Mouse (Mus musculus): ENCODE measurements around the gene Med16.

Gene Med16

DNA sequence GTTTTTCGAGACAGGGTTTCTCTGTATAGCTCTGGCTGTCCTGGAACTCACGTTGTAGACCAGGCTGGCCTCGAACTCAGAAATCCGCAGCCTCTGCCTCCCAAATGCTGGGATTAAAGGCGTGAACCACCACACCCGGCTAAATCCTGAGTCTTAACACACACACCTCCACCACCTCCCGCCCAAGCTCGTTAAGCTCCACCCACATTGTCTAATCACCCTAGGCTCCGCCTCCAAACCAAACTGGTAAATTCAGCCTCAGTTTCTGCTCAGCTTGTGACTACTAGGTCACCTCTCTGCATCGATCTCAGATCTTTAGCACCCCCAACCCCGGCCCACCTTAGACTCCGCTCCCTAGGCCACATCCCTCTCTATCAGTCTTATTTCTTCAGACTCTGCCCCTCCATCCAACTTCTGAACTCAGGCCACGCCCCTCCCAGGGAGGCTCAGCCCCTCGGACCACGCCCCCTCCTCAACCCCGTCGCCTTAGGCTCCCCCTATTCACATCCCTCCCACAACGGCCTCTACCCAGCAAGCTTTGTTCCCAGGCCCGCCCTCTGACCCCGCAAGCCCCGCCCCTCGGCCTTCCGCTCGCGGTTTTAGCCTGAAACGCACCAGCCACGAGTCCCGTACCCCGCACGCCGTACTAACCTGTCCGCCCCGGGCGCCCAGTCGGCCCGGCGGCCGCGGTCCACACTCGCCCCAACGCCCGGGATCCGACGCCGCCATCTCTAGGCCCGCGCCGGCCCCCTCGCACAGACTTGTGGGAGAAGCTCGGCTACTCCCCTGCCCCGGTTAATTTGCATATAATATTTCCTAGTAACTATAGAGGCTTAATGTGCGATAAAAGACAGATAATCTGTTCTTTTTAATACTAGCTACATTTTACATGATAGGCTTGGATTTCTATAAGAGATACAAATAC, at the start of gene Med16:
Gene Med16 (minus strand): TSS at position 757 of the 925 bp plus-strand sequence.
- peak; percentile 98 for DNase-seq (ENCODE audit: low read depth, low spot score)

DNA sequence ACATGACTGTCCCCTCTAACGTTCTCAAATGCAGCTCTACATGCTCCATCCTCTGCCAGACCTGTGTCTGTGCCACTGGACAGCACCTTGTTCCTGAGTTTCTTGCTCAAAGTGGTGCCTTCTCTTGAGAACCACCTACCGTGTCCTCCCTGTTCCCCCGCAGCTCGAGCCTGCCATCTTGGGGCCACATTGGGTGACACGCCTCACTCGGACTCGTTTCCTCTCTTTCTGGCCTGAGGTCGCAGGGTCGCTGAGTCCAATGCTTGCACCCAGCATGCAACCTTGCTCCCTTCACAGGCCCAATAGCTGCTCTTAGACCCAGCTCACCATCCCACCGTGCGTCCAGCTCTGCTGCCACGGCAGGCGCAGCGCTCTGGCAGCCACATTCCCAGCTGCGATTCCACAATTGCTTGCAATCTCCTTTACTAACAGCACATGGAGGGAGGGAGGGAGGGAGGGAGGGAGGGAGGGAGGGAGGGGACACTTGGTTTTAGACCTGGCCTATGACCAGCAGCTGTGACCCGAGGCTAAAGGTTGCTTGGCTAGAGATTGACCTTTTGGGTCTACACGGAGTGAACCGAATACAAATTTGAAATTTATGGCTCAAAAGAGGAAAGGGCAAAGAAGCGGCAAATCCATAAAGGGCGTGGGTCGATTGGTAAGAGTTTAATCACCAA, 49.6 kb upstream of the Med16 start:
- DNase-seq (ENCODE audit: low read depth, low spot score), result peak; percentile 91

DNA sequence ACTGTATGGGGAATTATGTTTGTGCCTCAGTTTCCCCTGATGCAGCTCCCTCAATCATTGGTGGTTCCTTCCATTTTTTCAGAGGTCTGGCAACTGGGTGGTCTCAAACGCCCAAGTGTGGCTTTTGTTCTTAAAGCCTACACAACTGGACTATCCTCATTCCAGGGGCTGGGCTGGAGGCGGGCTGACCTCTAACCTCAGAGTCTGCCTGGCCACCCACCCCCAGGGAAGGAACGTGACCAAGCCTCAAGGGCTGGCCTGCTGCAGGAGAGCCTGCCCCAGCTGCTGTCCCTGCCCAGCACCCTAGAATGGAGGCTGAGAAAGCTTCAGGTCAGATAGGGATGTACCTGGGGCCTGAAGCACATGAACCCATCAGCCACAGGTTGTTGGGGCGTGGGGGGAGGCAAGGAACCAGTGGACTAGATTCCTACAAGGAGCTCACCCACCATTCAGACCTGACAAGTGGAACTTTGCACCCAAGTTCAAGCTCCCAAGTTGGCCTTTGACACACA, 48.0 kb upstream of the Med16 start:
- DNase-seq (ENCODE audit: low read depth, low spot score), result no peak

DNA sequence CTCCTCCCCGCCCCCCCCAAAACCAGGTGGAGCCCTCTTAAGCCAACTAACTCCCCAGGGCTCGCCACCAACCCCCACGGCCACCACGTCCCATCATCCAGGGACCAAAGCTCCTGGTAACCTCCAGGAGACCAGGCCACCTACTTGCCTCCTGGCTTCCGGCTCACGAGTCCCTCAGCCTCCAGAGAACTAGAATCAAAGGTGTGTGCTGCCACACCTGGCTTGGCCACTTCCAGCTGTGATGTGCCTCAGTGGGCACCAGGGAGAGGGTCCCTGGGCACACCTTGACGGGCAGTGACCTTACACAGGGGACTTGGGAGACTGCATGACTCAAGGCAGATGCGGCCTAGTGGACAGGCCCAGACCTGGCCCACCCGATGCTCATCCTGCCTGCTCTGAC, 47.0 kb upstream of the Med16 start:
- DNase-seq (ENCODE audit: low read depth, low spot score), result no peak

DNA sequence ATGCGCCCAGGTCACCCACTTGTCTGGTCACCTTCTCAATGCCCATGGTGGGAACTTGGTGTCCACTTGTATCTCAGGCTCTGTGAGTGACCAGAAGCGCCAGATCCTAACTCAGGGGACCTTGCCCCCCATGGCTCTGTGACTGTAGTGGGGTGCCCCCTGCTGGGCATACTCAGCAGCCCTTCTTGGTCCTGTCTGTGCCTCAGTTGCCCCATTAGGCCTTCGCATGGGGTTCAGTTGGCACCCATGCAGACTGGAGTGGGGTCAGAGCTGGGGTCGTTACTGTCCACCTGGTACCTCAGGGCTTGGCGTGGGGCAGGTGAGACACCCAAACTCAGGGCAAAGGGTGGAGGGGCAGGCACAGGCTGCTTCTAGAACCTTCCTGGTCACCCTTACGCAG, 45.2 kb upstream of the Med16 start:
- no peak for DNase-seq (ENCODE audit: low read depth, low spot score)

DNA sequence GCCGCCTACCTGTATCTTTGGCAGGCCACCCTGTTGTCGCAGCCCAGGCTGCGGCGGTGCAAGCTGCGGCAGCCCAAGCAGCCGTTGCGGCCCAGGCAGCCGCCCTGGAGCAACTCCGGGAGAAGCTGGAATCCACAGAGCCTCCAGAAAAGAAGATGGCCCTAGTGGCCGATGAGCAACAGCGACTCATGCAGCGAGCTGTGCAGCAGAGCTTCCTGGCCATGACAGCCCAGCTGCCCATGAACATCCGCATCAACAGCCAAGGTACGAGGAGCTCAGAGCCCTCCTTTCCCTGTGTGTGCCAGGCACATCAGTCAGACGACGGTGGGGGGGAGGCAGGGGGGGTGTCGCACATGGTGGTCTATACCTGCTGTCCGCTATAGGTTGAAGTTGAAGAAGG, 41.9 kb upstream of the Med16 start:
- DNase-seq (ENCODE audit: low read depth, low spot score), result no peak

DNA sequence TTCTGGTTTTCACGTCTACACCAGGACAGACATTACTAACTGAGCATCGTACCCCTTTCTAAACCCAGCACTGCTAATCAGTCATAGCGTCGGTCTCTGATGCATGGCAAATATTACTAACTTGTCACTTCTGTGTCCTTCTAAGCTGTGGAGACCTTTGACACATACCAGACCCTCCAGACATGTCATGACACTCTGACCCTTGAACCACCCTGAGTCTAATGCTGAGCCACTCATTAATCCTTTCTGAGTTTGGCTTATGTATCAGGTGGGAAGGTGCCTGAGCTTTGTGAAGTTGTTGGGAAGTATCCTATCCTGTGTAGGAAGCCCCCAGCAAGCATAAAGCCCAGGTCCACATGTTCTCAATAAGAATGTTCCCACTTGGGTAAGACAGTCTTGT, 41.1 kb upstream of the Med16 start:
- DNase-seq (ENCODE audit: low read depth, low spot score), result no peak

DNA sequence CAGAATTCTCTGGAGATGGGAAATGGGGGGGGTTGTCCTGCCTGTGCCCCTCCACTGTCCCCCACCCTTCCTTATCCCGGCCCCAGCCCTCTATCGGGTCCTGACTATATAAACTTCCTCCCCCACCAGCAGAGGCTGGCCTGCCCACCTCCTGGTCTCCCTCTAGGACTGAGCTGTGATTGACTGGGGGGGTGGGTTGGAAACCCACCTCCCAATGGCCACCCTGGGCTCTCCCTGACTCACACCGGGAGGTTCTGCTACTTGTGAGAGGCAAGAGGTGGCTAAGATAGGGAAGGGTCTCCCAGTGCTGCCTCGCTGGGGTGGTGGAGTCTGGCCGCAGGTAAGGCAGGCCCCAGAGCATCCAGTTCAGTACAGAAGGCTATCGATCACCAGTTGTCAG, 38.8 kb upstream of the Med16 start:
- no peak for DNase-seq (ENCODE audit: low read depth, low spot score)

DNA sequence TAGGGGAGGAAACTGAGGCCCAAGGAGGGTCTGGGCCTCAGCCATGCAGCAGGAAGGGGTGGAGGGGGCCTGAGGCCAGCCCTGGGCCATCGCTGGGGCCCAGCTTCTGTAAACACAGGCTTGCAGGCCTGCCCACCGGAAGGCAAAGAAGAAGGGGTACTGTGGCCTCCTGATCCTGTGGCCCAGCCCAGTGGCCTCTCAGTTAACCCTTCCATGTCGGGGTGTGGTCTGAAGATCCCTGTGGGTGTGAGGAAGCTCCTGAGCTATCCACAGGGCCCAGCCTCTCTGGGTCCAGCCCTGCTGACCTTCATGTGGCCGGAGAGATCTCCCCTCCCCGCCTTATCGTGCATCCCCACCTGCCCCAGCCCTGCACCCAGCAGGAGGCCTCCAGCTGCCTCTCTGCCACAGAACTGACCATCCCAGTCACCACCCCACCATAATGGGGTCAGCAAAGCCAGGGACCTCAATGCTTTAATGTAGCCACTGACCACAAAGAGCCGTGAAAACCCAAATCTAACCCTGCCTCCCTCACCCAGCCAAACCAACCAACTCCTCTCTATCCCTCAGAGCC, 38.1 kb upstream of the Med16 start:
- no peak for DNase-seq (ENCODE audit: low read depth, low spot score)

DNA sequence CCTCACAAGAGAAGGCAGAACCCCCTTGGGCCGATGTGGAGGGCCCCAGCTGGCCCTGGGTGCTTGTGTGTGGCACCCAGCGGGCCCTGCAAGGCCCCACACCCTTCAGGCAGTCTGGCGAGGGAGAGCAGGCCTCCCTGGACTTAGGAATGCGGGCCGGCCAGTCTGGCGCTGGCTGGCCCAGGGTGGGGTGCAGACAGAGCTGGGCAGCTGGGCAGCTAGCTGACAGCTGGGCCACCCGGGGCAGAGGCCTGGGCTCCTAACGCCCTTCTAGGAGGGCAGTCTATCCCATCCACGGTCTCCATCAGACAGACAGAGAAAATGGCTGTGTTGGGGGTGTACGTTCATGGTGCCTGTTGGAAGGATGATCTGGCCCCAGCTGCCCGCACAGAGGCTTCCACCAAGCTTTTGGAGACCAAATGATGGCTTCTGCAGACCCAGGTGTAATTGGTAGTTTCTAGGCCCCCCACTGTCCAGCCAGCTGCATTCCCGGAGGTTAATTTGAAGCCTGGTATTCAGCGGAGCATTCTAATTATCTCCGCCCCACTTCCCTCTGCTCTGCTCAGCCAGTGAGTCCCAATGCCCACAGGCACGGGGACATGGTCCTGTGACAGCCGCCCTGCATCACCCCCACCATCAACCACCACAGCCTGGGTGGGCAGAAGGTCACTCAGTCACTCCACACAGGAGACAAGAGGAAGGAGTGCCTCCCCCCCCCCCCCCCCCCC, 36.9 kb upstream of the Med16 start:
- no peak for DNase-seq (ENCODE audit: low read depth, low spot score)

DNA sequence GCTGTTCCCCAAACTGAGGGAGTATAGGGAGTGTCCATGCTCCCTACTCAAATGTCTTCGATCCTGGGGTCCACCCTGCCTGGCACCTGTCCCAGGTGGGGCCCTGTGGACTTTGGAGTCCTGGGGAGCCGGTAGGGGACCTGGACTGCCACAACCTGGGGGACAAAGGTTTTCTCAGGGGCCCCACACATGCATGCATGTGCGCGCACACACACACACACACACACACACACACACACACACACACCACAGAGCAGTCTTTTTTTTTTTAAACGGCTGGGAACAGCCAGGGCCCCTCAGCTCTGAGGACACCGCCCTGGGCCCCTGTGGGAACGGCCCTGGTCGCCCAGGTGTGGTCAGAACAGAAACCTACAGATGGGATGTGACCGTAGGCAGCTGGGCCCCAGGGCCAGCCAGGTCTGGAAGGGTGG, 34.8 kb upstream of the Med16 start:
- no peak for DNase-seq (ENCODE audit: low read depth, low spot score)

DNA sequence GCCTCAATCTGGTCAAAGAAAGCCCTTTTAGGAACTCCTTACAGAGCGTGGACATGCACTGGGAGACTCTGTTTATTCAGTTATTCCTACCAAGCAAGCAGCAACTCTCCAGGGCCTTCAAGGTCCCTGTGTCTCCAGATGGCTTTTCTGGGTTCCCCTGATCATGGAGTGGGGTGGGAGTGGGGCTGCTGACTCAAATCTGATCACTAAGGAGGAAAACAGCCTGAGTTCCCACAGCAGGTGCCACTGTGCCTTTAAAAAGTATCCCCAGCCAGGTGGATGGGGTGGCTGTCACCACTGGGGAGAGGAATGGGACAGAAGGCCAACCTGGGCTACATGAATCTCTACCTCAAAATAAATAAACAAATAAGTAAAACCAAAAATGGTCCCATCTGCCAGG, 34.3 kb upstream of the Med16 start:
- DNase-seq (ENCODE audit: low read depth, low spot score), result no peak

DNA sequence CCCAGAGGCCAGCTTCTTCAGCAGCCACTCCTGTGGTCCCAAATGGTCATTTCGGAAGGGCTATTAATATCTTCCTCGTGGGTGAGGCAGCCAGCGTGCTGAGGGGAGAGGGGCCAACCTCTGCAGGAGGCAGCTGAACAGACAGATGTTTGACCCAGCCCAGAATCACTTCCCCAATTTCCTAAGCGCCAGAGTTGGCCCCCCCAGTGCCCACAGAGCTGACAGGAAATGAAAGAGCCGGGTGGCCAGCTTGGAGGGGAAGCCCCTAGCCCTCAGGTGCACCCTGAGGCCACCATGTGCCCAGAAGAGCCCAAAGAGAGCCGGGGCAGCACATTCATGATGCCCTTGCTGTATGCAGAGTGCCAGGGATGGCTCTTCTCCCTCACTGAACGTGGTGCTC, 32.0 kb upstream of the Med16 start:
- no peak for DNase-seq (ENCODE audit: low read depth, low spot score)

DNA sequence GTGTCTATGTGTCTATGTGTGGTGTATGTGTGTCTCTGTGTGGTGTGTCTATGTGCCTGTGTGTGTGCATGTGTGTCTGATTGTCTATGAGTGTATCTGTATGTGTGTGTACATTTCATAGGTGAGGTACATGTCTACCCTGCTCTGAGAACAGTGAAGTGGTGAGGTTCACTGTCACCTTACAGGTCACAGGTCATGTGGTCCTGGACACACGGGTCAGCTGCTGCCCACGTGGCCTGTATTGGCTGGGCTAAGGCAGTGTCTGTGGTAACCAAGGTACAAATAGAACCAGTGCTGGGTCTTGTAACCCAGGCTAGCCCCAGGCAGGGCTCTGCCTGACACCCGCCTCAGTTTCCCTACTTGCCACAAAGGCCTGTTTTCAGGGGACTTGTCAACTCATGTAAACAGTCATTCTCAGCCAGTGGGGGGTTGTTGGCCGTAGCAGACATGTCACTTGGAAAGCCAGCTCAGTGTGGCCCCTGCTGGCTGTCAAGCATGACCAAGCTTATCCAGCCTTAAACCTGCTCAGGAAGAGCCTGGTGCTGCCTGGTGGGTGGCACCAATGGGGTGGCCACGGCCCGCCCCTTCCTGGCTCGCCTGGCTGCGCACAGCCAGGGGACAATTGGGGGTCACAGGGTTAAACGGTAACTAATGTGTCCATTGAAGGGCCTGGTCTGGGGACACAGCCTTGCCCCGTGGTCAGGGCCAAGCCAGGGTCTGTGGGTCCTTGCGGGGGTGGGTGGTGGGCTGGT, 29.2 kb upstream of the Med16 start:
- no peak for DNase-seq (ENCODE audit: low read depth, low spot score)

DNA sequence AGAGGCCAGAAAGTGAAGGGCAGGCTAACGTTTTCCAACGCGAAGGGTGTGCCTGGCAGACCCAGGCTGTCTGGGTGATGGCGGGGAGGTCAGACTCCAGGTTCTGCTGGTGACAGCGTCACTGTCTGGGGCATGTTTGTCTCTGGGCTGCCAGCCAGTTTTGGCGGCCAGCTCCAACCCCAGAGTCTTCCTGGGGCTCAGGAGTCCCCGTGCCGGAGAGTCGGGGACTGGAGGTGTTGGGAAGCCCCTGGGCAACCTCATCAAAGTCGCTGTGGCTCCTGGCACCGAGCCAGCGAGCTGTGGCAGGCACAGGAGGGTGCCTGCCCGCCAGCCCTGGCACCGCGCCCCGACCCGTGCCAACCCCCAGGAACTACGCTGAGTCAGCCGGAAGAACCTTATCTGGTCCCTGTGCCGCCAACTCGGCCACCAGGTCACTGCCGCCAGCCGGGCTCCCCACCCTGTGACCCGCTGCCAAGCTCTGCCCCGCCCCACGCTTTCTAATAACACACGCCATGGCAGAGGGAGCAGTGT, 28.3 kb upstream of the Med16 start:
- DNase-seq (ENCODE audit: low read depth, low spot score), result no peak

DNA sequence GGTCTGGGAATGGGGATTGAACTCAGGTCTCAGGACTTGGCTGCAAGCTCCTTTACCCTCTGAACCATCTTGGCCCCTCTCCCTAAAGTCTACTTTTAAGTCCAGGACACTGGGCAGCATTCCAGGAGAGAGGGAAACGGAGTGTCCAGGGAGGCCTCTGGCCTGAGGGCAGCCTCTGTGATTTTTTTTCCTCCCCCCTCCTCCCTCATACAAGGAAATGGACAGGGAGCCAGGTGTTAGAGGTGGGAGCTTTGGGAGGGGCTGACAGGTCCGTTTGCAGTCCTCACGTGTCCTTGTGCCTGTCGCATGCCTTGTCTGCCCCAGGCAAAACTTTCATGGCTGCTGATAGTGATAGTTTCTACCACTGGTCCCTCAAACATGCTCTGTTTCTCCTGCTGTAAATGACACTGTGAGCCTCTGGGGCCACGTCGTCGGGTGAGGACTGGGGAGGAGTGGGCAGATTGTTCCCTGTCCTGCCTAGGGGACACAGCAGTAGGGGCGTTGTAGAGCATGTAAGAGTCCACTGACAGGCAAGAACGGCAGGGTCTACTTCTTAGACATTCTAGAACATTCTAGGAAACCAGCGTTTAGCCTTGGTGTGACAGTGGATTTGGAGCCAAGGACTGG, 27.7 kb upstream of the Med16 start:
- DNase-seq (ENCODE audit: low read depth, low spot score), result no peak

DNA sequence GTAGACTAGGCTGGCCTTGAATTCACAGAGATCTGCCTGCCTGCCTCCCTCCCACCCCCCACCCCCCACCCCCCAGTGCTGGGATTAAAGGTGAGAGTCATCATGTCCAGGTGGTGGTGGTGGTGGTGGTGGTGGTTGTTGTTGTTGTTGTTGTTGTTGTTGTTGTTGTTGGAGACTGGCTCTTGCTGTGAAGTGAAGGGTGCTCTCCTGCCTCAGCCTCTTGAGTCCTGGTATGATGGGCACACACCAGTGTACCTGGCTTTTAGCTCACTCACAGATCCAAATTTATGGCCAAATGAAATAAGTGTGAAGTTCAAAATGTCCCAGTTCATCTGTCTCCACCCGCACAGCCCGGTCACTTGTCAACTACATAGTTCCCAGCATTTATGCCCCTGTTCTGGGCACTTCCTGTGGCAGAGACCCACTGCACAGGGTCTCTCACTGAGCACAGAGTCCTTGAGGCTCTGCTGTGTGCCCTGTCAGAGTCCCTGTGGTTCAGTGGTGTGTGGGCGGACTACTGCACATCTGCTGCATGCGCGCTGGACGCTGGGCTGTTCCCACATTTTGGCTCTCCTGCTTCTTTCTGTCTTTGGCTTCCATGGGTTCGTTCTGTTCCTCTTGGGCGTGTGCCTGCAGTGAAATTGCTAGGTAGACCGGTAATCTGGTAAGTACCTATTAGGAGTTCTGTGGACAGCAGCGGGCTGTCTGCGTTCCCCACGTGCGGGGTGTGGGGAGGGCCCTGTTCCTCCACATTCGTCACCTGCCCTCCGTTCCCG, 26.3 kb upstream of the Med16 start:
- DNase-seq (ENCODE audit: low read depth, low spot score), result no peak

DNA sequence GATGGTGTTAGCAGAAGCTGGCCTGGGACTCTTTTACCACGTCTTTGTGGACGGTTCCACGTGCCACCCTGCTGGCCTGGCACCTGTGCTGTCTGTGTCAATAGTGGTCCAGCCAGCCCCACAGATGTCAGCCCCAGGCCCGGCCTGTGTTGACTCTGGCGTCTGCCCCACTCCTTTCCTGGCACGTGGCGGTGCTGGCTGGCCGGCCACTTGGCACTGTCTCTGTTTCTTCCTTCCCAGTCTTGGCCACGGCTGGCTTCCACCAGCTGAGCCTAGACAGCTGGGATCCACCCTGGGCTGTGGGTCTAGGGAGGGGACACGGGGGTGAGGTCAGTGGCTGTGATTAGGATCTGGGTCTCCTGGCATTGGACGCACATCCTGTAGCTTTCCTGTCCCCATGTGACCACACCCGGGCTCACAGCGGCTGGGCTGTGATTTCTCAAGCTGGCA, 25.6 kb upstream of the Med16 start:
- DNase-seq (ENCODE audit: low read depth, low spot score), result no peak

DNA sequence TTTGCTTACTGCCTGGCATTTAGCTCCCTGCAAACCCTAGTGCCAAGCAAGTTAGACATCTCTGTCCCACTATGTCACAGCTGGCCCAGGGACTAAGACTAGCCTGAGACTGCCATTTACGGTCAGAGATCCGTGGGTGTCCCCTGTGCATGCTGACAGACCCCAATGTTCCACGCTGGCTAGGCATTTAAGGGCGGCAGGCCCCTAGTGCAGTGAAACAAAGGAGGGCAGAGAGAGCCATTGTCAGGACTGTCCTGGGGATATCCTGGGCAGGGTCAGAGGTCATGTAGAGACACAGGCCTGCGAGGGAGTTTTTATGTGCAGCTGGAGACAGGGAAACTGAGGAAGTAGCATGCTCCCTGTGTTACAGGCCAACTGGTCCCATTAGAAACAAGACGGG, 25.1 kb upstream of the Med16 start:
- no peak for DNase-seq (ENCODE audit: low read depth, low spot score)

All from ZHBTc4 (cell line).